In the genomic region with DNA sequence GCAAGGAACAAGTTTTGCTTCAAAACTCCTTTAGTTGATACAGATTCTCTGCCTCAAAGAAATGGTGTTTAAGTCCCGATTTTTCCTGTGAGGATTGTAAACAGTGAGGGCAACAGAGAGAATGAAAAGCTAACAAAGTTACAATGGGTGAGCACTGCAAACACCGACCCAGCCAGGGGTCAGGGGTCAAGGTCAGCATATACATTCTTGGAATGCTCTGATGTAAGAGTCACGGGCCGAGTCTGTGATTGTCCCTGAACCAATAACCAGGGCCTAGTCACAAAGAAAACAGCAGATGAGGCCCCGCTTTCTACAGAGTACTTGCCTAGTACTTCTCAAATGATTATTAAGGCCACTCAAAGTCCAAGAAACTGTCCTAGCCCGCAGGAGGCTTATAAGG, we compare ENCODE assay signal across 15 mouse cellular contexts.
DNase-seq lines count a peak whose midpoint lies in the region; ATAC-seq and TF ChIP-seq lines count a peak whose summit lies in the region.
"Had no signal": no experiment of that assay in that cellular context is flagged by ENCODE, and none has a peak within 500 bp of the region (broad histone marks: within the 10 kb centered on the region; RNA-seq: fewer than 3 reads in every experiment).

No protein-coding gene starts in this region.

- no peak overlapping the region for H3K4me2 ChIP-seq in kidney, postnatal 0 days (ENCODE audit: low read length)
- H3K4me2 ChIP-seq in liver, embryonic 12.5 days = no peak overlapping the region
- no peak overlapping the region for H3K4me2 ChIP-seq in forebrain, embryonic 11.5 days (ENCODE audit: low read depth, low read length, severe bottlenecking)
- H3K4me2 ChIP-seq: limb, embryonic 13.5 days; neural tube, embryonic 15.5 days had no signal

- no peak for TF ChIP-seq CTCF in kidney, postnatal 0 days (IDR thresholded peaks at IDR 0.05; ENCODE audit: low read depth)
- TF ChIP-seq CTCF in kidney, adult 2 months (conservative IDR thresholded peaks at IDR 0.05; ENCODE audit: insufficient read depth, insufficient read length, low read depth, low read length) = no peak

- H3K9ac ChIP-seq in kidney, postnatal 0 days (ENCODE audit: low read depth, low read length) = no peak overlapping the region
- no peak overlapping the region for H3K9ac ChIP-seq in ES-E14 (ENCODE audit: insufficient read depth, low read depth, low read length, poor library complexity, severe bottlenecking)
- H3K9ac ChIP-seq in liver, embryonic 12.5 days = no peak overlapping the region
- no peak overlapping the region for H3K9ac ChIP-seq in forebrain, embryonic 11.5 days (ENCODE audit: low read length)
- H3K9ac ChIP-seq: limb, embryonic 13.5 days; neural tube, embryonic 15.5 days had no signal

- no peaks in the 10 kb centered on the region; the same call in 1 of the 2 replicates for H3K4me1 ChIP-seq in kidney, postnatal 0 days (replicated peaks; ENCODE audit: insufficient read depth, low read length)
- H3K4me1 ChIP-seq in kidney, adult 2 months (ENCODE audit: control insufficient read depth, insufficient read depth, low read length) = no peaks in the 10 kb centered on the region
- H3K4me1 ChIP-seq in ES-E14 (ENCODE audit: control insufficient read depth in 2 of 2, insufficient read depth in 2 of 2, low read length in 2 of 2, poor library complexity in 1 of 2) = peaks cover 0 to 4% of the 10 kb centered on the region in 2 experiments; a peak in 2 of 4 replicates
- H3K4me1 ChIP-seq in liver, embryonic 12.5 days = no peaks in the 10 kb centered on the region
- H3K4me1 ChIP-seq in forebrain, embryonic 11.5 days (replicated peaks; ENCODE audit: control insufficient read depth, insufficient read depth, low read length) = no peaks in the 10 kb centered on the region
- H3K4me1 ChIP-seq: neural tube, embryonic 15.5 days had no signal

- in situ Hi-C loops in ES-E14 (cut with MboI; ENCODE audit: low sequenced_read_pairs in 2 of 2, unreplicated experiment in 2 of 2) = no loop called here

- no peak overlapping the region for H3K4me3 ChIP-seq in kidney, postnatal 0 days (replicated peaks; ENCODE audit: low read depth, low read length)
- H3K4me3 ChIP-seq in kidney, adult 2 months (ENCODE audit: insufficient read depth, low read depth, low read length) = no peak overlapping the region
- H3K4me3 ChIP-seq in ES-E14 (ENCODE audit: insufficient read depth in 1 of 2, low read depth in 1 of 2, low read length in 2 of 2, poor library complexity in 1 of 2, severe bottlenecking in 1 of 2) = no peak overlapping the region
- H3K4me3 ChIP-seq in liver, embryonic 12.5 days = no peak overlapping the region
- H3K4me3 ChIP-seq in forebrain, embryonic 11.5 days (ENCODE audit: low read depth, low read length) = no peak overlapping the region
- H3K4me3 ChIP-seq: layer of hippocampus, adult 2 months; limb, embryonic 13.5 days; neural tube, embryonic 15.5 days had no signal

- no peak for TF ChIP-seq POLR2A in kidney, adult 2 months (IDR thresholded peaks at IDR 0.05; ENCODE audit: low read depth, low read length)

- H3K27ac ChIP-seq in kidney, postnatal 0 days = no peak overlapping the region
- H3K27ac ChIP-seq in kidney, adult 2 months (ENCODE audit: insufficient read depth, low read depth, low read length) = no peak overlapping the region
- no peak overlapping the region for H3K27ac ChIP-seq in ES-E14 (ENCODE audit: insufficient read depth, low read depth, low read length, poor library complexity, severe bottlenecking)
- H3K27ac ChIP-seq in liver, embryonic 12.5 days = no peak overlapping the region
- H3K27ac ChIP-seq in forebrain, embryonic 11.5 days (ENCODE audit: low read depth, low read length) = no peak overlapping the region
- H3K27ac ChIP-seq: layer of hippocampus, adult 2 months; limb, embryonic 13.5 days; neural tube, embryonic 15.5 days had no signal

- no peaks in the 10 kb centered on the region for H3K36me3 ChIP-seq in kidney, postnatal 0 days (ENCODE audit: insufficient read depth, low read length)
- no peaks in the 10 kb centered on the region for H3K36me3 ChIP-seq in kidney, adult 2 months (ENCODE audit: control insufficient read depth, insufficient read depth, low read length)
- H3K36me3 ChIP-seq in ES-E14 (ENCODE audit: control insufficient read depth, insufficient read depth, low read length, poor library complexity, severe bottlenecking) = no peaks in the 10 kb centered on the region
- no peaks in the 10 kb centered on the region for H3K36me3 ChIP-seq in liver, embryonic 12.5 days
- no peaks in the 10 kb centered on the region for H3K36me3 ChIP-seq in forebrain, embryonic 11.5 days (ENCODE audit: control insufficient read depth, insufficient read depth, low read length)
- H3K36me3 ChIP-seq: limb, embryonic 13.5 days; neural tube, embryonic 15.5 days had no signal

- no peaks in the 10 kb centered on the region for H3K9me3 ChIP-seq in kidney, postnatal 0 days (replicated peaks; ENCODE audit: low read length)
- H3K9me3 ChIP-seq in ES-E14 (ENCODE audit: control insufficient read depth, insufficient read depth, low read depth, low read length) = no peaks in the 10 kb centered on the region
- H3K9me3 ChIP-seq in liver, embryonic 12.5 days (replicated peaks) = no peaks in the 10 kb centered on the region
- no peaks in the 10 kb centered on the region for H3K9me3 ChIP-seq in forebrain, embryonic 11.5 days (ENCODE audit: control insufficient read depth, low read length)
- H3K9me3 ChIP-seq: limb, embryonic 13.5 days; neural tube, embryonic 15.5 days had no signal

- no peaks in the 10 kb centered on the region for H3K27me3 ChIP-seq in kidney, postnatal 0 days (ENCODE audit: insufficient read depth, low read length)
- no peaks in the 10 kb centered on the region for H3K27me3 ChIP-seq in kidney, adult 2 months (replicated peaks; ENCODE audit: control insufficient read depth, insufficient read depth, low read length)
- no peaks in the 10 kb centered on the region for H3K27me3 ChIP-seq in liver, embryonic 12.5 days (replicated peaks)
- H3K27me3 ChIP-seq in forebrain, embryonic 11.5 days (ENCODE audit: control insufficient read depth, insufficient read depth, low read length) = no peaks in the 10 kb centered on the region
- H3K27me3 ChIP-seq: limb, embryonic 13.5 days; neural tube, embryonic 15.5 days had no signal

- peak; percentile 54; the same call in 1 of the 2 replicates for ATAC-seq in kidney, postnatal 0 days (replicated peaks; ENCODE audit: low FRiP score, low read depth)
- ATAC-seq in liver, embryonic 12.5 days = 0 out of 2 replicates have a peak, but pooled peaks have one; percentile 42
- no peak for ATAC-seq in forebrain, embryonic 11.5 days (replicated peaks; ENCODE audit: low FRiP score)

- WGBS in kidney, postnatal 0 days = 33% methylated on average over 6 of the region's 6 CpGs
- WGBS in kidney, adult 2 months = 41% methylated on average over 6 of the region's 6 CpGs
- WGBS in liver, embryonic 12.5 days (ENCODE audit: insufficient replicate concordance) = 51% methylated on average over 6 of the region's 6 CpGs
- WGBS in forebrain, embryonic 11.5 days = 56% methylated on average over 6 of the region's 6 CpGs

- DNase-seq in kidney, postnatal 0 days (ENCODE audit: low spot score) = peak; percentile 58
- no peak for DNase-seq in kidney, adult 2 months
- DNase-seq in ES-E14 (ENCODE audit: low read depth, low spot score) = peak; percentile 41
- DNase-seq in adrenal gland, postnatal 25 days = peak; percentile 25
- DNase-seq in urinary bladder, adult 2 months (ENCODE audit: low spot score) = no peak
- DNase-seq in c-Kit-positive CD71-positive TER-119-positive erythroid progenitor cells, embryonic 14.5 days (ENCODE audit: low spot score) = no peak
- no peak for DNase-seq in forebrain, embryonic 11.5 days (ENCODE audit: low spot score)
- DNase-seq: cerebellum, adult 11 months; heart, adult 18-20 months; heart, postnatal 4 days; midbrain, embryonic 14.5 days had no signal

TF ChIP-seq in ES-E14, 5 proteins besides CTCF, POLR2A, EP300 and RAD21:
- TF ChIP-seq ZC3H11A (IDR thresholded peaks at IDR 0.05; ENCODE audit: borderline replicate concordance, low read depth, low read length) = no peak
- TF ChIP-seq MAFK (IDR thresholded peaks at IDR 0.05; ENCODE audit: insufficient read depth, low read depth, low read length) = no peak
- no peak for TF ChIP-seq HCFC1 (IDR thresholded peaks at IDR 0.05; ENCODE audit: borderline replicate concordance, insufficient read depth, low read length)
- TF ChIP-seq CHD2 (IDR thresholded peaks at IDR 0.05; ENCODE audit: low read depth, low read length) = no peak; the same call in 1 of the 2 replicates
- TF ChIP-seq ZNF384 (IDR thresholded peaks at IDR 0.05; ENCODE audit: low read depth, low read length) = no peak
TF ChIP-seq in ES-E14: peak in this region for 0.

Comparison
In these comparisons a context has a peak if more than half of its experiments do, and no peak if none do; other contexts are left out.
1. DNase-seq: peak in kidney, postnatal 0 days (single experiment), ES-E14 (single experiment) and adrenal gland, postnatal 25 days (single experiment); none in kidney, adult 2 months (single experiment), urinary bladder, adult 2 months (single experiment), c-Kit-positive CD71-positive TER-119-positive erythroid progenitor cells, embryonic 14.5 days (single experiment) and forebrain, embryonic 11.5 days (single experiment).